Mouse (Mus musculus): Measurements from ENCODE around the gene Gpx5. TPM values are rescaled to one million over a fixed set of nuclear protein-coding genes. Genes with fewer than 3 reads are reported as not detected.

Gpx5 gene
- polyA plus RNA-seq, 1 experiment from 2014 or later: not detected

DNA sequence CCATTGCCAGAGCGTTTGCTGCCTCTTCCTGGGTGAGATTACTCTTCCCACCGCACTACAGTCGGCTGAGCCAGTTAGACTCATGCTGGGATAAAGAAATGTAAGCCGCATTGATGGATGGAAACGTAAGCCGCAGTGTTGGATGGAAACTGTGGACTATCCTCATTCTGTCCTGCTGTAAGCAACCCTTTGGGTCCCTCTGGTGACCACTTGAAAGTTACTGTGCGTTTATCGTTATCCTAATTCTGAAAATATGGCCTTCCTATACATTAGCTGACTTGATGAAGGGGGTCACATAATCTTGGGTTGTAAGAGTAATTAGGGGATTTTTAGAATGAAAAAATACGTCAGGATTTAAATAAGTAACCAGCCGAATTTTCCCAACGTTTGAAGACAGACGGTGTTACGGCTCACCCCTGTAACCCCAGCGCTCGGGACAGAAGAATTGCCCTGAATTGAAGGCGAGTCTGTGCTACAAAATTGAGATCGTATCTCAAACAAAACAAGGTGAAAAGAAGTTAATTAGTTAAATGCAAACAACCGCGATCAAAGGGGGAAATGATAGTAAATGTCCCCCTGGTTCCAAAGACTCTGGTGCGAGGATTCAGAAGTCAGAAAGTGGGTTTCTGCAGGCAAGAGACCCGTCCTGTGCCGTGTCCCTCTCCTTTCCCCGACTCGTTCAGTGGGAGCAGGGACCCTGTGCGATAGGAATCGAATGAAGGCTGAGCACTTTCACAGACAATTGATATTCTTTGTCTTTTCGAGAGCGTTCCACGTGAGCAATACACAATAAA is 17.3 kb downstream of the Gpx5 start:
- WGBS: under 1% methylated on average over 29 of the region's 29 CpGs
- peak overlapping the region; percentile 89 for H3K4me2 ChIP-seq (ENCODE audit: low read length)
- peak overlapping the region; percentile 59 for H3K9ac ChIP-seq (ENCODE audit: low read depth, low read length)
- H3K4me1 ChIP-seq (ENCODE audit: control insufficient read depth, insufficient read depth, low read depth, low read length): peaks cover 8% of the 10 kb centered on the region
- H3K4me3 ChIP-seq (ENCODE audit: low read length): peak overlapping the region; percentile 72
- peak overlapping the region; percentile 57 for H3K27ac ChIP-seq (ENCODE audit: low read depth, low read length)
- ATAC-seq: peak; percentile 72
- no peaks in the 10 kb centered on the region for H3K9me3 ChIP-seq (ENCODE audit: control insufficient read depth, low read length)
- H3K27me3 ChIP-seq (replicated peaks; ENCODE audit: control insufficient read depth, insufficient read depth, low read length): no peaks in the 10 kb centered on the region
- H3K36me3 ChIP-seq (ENCODE audit: control insufficient read depth, insufficient read depth, low read length): no peaks in the 10 kb centered on the region

GRCm38 (mm10) chr13:21268262-21268661 is 24.3 kb downstream of the Gpx5 start:
- Histone ChIP-seq H3K36me3 (ENCODE audit: control insufficient read depth, insufficient read depth, low read length) (no peaks in the 10 kb centered on the region), H3K9ac (ENCODE audit: low read depth, low read length) (no peak overlapping the region), H3K4me2 (ENCODE audit: low read length) (peak overlapping the region; percentile 40), H3K9me3 (ENCODE audit: control insufficient read depth, low read length) (no peaks in the 10 kb centered on the region), H3K4me3 (ENCODE audit: low read length) (peak overlapping the region; percentile 18), H3K27me3 (replicated peaks; ENCODE audit: control insufficient read depth, insufficient read depth, low read length) (peaks cover under 1% of the 10 kb centered on the region; the same call in 1 of the 2 replicates), H3K4me1 (ENCODE audit: control insufficient read depth, insufficient read depth, low read depth, low read length) (no peaks in the 10 kb centered on the region), H3K27ac (ENCODE audit: low read depth, low read length) (no peak overlapping the region)
- ATAC-seq: no peak
- 11% methylated on average over 1 of the region's 1 CpGs for WGBS

DNA sequence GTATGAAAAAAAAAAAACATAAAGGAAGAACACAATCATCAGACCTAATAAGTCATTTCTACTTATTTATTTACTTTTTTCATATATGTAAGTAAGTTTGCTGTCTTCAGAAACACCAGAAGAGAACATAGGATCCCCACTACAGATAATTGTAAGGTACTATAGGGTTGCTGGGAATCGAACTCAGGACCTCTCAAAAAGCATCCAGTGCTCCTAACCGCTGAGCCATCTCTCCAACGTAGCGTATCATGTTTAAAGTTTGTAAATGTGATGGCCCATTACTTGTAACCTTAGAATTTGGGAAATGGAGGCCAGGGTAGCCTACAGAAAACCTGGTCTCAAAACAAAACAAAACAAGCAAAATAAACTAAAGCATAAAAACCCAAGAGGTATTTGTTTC is 25.0 kb downstream of the Gpx5 start:
- no peak for ATAC-seq
- H3K27me3 ChIP-seq (replicated peaks; ENCODE audit: control insufficient read depth, insufficient read depth, low read length): peaks cover 4% of the 10 kb centered on the region; the same call in 1 of the 2 replicates
- H3K4me2 ChIP-seq (ENCODE audit: low read length): peak overlapping the region; percentile 40
- H3K9ac ChIP-seq (ENCODE audit: low read depth, low read length): no peak overlapping the region
- H3K4me3 ChIP-seq (ENCODE audit: low read length): no peak overlapping the region
- no peak overlapping the region for H3K27ac ChIP-seq (ENCODE audit: low read depth, low read length)
- no peaks in the 10 kb centered on the region for H3K9me3 ChIP-seq (ENCODE audit: control insufficient read depth, low read length)
- WGBS: 23% methylated on average over 4 of the region's 4 CpGs
- H3K36me3 ChIP-seq (ENCODE audit: control insufficient read depth, insufficient read depth, low read length): no peaks in the 10 kb centered on the region
- H3K4me1 ChIP-seq (ENCODE audit: control insufficient read depth, insufficient read depth, low read depth, low read length): no peaks in the 10 kb centered on the region

- Histone ChIP-seq H3K9me3 (ENCODE audit: control insufficient read depth, low read length) (no peaks in the 10 kb centered on the region), H3K4me1 (ENCODE audit: control insufficient read depth, insufficient read depth, low read depth, low read length) (no peaks in the 10 kb centered on the region), H3K27me3 (replicated peaks; ENCODE audit: control insufficient read depth, insufficient read depth, low read length) (peaks cover 10% of the 10 kb centered on the region; the same call in 1 of the 2 replicates), H3K36me3 (ENCODE audit: control insufficient read depth, insufficient read depth, low read length) (no peaks in the 10 kb centered on the region), H3K4me2 (ENCODE audit: low read length) (no peak overlapping the region), H3K4me3 (ENCODE audit: low read length) (no peak overlapping the region), H3K9ac (ENCODE audit: low read depth, low read length) (no peak overlapping the region), H3K27ac (ENCODE audit: low read depth, low read length) (no peak overlapping the region)
- 58% methylated on average over 2 of the region's 2 CpGs for whole genome bisulfite sequencing
- no peak for ATAC-seq
Measured at GRCm38 (mm10) chr13:21265736-21266135, 26.8 kb downstream of the Gpx5 start.

DNA sequence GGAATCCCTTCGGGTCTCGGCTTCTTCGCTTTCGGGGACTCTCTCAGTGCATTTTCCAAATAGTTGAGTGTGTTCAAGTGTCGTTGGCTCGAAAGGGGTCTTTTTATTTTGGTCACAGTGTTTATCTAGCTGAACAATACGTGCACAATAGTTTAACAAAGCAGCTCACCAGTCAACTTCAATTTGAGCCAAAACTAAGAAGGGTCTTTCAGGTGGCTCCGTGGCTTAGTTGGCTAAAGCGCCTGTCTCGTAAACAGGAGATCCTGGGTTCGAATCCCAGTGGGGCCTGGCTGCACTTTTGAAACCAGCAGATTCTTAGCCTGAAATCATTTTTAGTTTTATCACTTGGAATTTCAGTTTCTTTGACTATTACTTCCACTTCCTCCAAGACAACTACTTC is 28.2 kb downstream of the Gpx5 start:
- ATAC-seq: no peak

GRCm38 (mm10) chr13:21263910-21264309 is 28.6 kb downstream of the Gpx5 start:
- no peak for ATAC-seq
- Histone ChIP-seq H3K27me3 (replicated peaks; ENCODE audit: control insufficient read depth, insufficient read depth, low read length) (peaks cover 10% of the 10 kb centered on the region; the same call in 1 of the 2 replicates), H3K4me2 (ENCODE audit: low read length) (peak overlapping the region; percentile 45), H3K9me3 (ENCODE audit: control insufficient read depth, low read length) (no peaks in the 10 kb centered on the region), H3K4me1 (ENCODE audit: control insufficient read depth, insufficient read depth, low read depth, low read length) (peaks cover 6% of the 10 kb centered on the region), H3K9ac (ENCODE audit: low read depth, low read length) (no peak overlapping the region), H3K36me3 (ENCODE audit: control insufficient read depth, insufficient read depth, low read length) (no peaks in the 10 kb centered on the region), H3K4me3 (ENCODE audit: low read length) (peak overlapping the region; percentile 44), H3K27ac (ENCODE audit: low read depth, low read length) (no peak overlapping the region)
- 3% methylated on average over 11 of the region's 11 CpGs for WGBS

More for the DNA sequence above, 28.2 kb downstream of the Gpx5 start:
- H3K27ac ChIP-seq (ENCODE audit: low read depth, low read length): no peak overlapping the region
- H3K27me3 ChIP-seq (replicated peaks; ENCODE audit: control insufficient read depth, insufficient read depth, low read length): peaks cover 10% of the 10 kb centered on the region; the same call in 1 of the 2 replicates
- H3K4me2 ChIP-seq (ENCODE audit: low read length): peak overlapping the region; percentile 45
- H3K9me3 ChIP-seq (ENCODE audit: control insufficient read depth, low read length): no peaks in the 10 kb centered on the region
- H3K9ac ChIP-seq (ENCODE audit: low read depth, low read length): no peak overlapping the region
- WGBS: 1% methylated on average over 11 of the region's 11 CpGs
- peaks cover 6% of the 10 kb centered on the region for H3K4me1 ChIP-seq (ENCODE audit: control insufficient read depth, insufficient read depth, low read depth, low read length)
- H3K36me3 ChIP-seq (ENCODE audit: control insufficient read depth, insufficient read depth, low read length): no peaks in the 10 kb centered on the region
- H3K4me3 ChIP-seq (ENCODE audit: low read length): peak overlapping the region; percentile 44

DNA sequence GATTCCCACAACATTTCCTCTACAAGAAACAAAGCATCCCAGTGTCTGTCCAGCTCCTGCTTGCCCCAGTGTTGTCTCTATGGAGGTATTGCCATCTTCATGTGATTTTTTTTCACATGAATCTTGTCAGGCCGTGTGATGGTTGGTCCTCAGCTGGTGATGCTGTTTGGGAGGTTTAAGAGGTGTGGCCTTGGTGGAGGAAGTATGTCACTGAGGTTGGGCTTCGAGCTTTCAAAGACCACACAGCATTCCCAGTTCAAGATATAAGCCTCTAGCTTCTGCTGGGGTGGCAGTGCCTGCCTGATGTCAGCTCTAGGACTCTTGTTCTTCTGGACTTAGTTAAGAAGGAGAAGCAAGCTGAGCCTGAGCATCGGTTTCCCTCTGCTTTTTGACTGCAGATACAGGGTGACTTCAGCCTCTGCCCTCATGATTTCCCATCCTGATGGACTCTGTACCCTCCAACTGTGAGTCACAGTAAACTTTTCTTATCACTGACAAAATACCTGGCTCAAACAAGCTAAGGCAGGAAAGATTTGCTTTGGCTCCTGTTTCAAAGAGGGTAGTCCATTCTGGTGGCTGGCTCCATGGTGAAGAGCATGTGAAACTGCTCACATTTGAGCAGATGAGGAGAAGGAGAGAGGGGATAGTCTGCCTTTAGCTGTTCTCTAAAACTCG is 29.6 kb downstream of the Gpx5 start:
- 72% methylated on average over 4 of the region's 4 CpGs for WGBS
- no peak overlapping the region for H3K9ac ChIP-seq (ENCODE audit: low read depth, low read length)
- H3K9me3 ChIP-seq (ENCODE audit: control insufficient read depth, low read length): no peaks in the 10 kb centered on the region
- peaks cover 6% of the 10 kb centered on the region for H3K4me1 ChIP-seq (ENCODE audit: control insufficient read depth, insufficient read depth, low read depth, low read length)
- ATAC-seq: no peak
- H3K27ac ChIP-seq (ENCODE audit: low read depth, low read length): no peak overlapping the region
- H3K36me3 ChIP-seq (ENCODE audit: control insufficient read depth, insufficient read depth, low read length): no peaks in the 10 kb centered on the region
- no peak overlapping the region for H3K4me3 ChIP-seq (ENCODE audit: low read length)
- H3K4me2 ChIP-seq (ENCODE audit: low read length): peak overlapping the region; percentile 45; the same call in 1 of the 2 replicates
- peaks cover 10% of the 10 kb centered on the region; the same call in 1 of the 2 replicates for H3K27me3 ChIP-seq (replicated peaks; ENCODE audit: control insufficient read depth, insufficient read depth, low read length)

GRCm38 (mm10) chr13:21260289-21260688 is 32.2 kb downstream of the Gpx5 start:
- H3K36me3 ChIP-seq (ENCODE audit: control insufficient read depth, insufficient read depth, low read length): no peaks in the 10 kb centered on the region
- peak overlapping the region; percentile 63 for H3K4me3 ChIP-seq (ENCODE audit: low read length)
- H3K9ac ChIP-seq (ENCODE audit: low read depth, low read length): peak overlapping the region; percentile 58
- peak overlapping the region; percentile 77 for H3K4me2 ChIP-seq (ENCODE audit: low read length)
- H3K4me1 ChIP-seq (ENCODE audit: control insufficient read depth, insufficient read depth, low read depth, low read length): peaks cover 6% of the 10 kb centered on the region
- ATAC-seq: peak; percentile 15
- H3K9me3 ChIP-seq (ENCODE audit: control insufficient read depth, low read length): no peaks in the 10 kb centered on the region
- 15% methylated on average over 5 of the region's 5 CpGs for WGBS
- H3K27ac ChIP-seq (ENCODE audit: low read depth, low read length): no peak overlapping the region
- peaks cover 10% of the 10 kb centered on the region for H3K27me3 ChIP-seq (replicated peaks; ENCODE audit: control insufficient read depth, insufficient read depth, low read length)

- H3K4me1 ChIP-seq (ENCODE audit: control insufficient read depth, insufficient read depth, low read depth, low read length): peaks cover 6% of the 10 kb centered on the region
- H3K36me3 ChIP-seq (ENCODE audit: control insufficient read depth, insufficient read depth, low read length): no peaks in the 10 kb centered on the region
- H3K4me3 ChIP-seq (ENCODE audit: low read length): peak overlapping the region; percentile 63
- H3K4me2 ChIP-seq (ENCODE audit: low read length): peak overlapping the region; percentile 77
- peaks cover 10% of the 10 kb centered on the region for H3K27me3 ChIP-seq (replicated peaks; ENCODE audit: control insufficient read depth, insufficient read depth, low read length)
- peak; percentile 96 for ATAC-seq
- H3K27ac ChIP-seq (ENCODE audit: low read depth, low read length): no peak overlapping the region
- under 1% methylated on average over 18 of the region's 18 CpGs for WGBS
- no peaks in the 10 kb centered on the region for H3K9me3 ChIP-seq (ENCODE audit: control insufficient read depth, low read length)
- peak overlapping the region; percentile 58 for H3K9ac ChIP-seq (ENCODE audit: low read depth, low read length)
Measured at GRCm38 (mm10) chr13:21259677-21260113, 32.8 kb downstream of the Gpx5 start.
